Mouse (Mus musculus) heart, embryonic 12.5 days (tissue): ENCODE results near the gene Cmklr1. TPM values are rescaled to one million over a fixed set of nuclear protein-coding genes. Genes with fewer than 3 reads are reported as not detected.

Source experiments
- ATAC-seq: fragments of 200-750 bp; cut with Nextera tagmentation; 2 replicates; pipeline ENCODE4 v1.8.0; 2017; ENCODE audit warnings: moderate TSS enrichment, moderate library complexity; ENCODE audit not compliant: insufficient number of reproducible peaks, low FRiP score
- H3K27ac ChIP-seq: fragments of 300-500 bp; sonication (generic); 2 replicates; pipeline ENCODE4 v1.5.1; 2016; ENCODE audit warnings: mild to moderate bottlenecking, moderate library complexity; ENCODE audit not compliant: poor library complexity, severe bottlenecking
- H3K27me3 ChIP-seq: fragments of 300-500 bp; sonication (generic); replicated peaks from 2 replicates; pipeline ENCODE4 v1.6.1; 2016; ENCODE audit warnings: mild to moderate bottlenecking, moderate library complexity
- H3K36me3 ChIP-seq: fragments of 300-500 bp; sonication (generic); 2 replicates; pipeline ENCODE4 v1.6.1; 2016; ENCODE audit warnings: mild to moderate bottlenecking, moderate library complexity
- H3K4me1 ChIP-seq: fragments of 300-500 bp; sonication (generic); replicated peaks from 2 replicates; pipeline ENCODE4 v1.6.1; 2016; ENCODE audit warnings: mild to moderate bottlenecking
- H3K4me2 ChIP-seq: fragments of 300-500 bp; sonication (generic); 2 replicates; pipeline ENCODE4 v1.6.1; 2016; ENCODE audit warnings: mild to moderate bottlenecking, moderate library complexity
- H3K4me3 ChIP-seq: fragments of 300-500 bp; sonication (generic); 2 replicates; pipeline ENCODE4 v1.5.1; 2016; ENCODE audit warnings: mild to moderate bottlenecking
- H3K9ac ChIP-seq: fragments of 300-500 bp; sonication (generic); 2 replicates; pipeline ENCODE4 v1.6.1; 2016; ENCODE audit warnings: mild to moderate bottlenecking, moderate library complexity
- H3K9me3 ChIP-seq: fragments of 300-500 bp; sonication (generic); replicated peaks from 2 replicates; pipeline ENCODE4 v1.6.1; 2016; ENCODE audit warnings: mild to moderate bottlenecking, moderate library complexity
- WGBS: fragments of 180-500 bp; shearing (Covaris S2); methylation state at CpG from one replicate; pipeline ENCODE4 v1.1.7; 2016; 5-methylcytosine and 5-hydroxymethylcytosine counted together
- polyA plus RNA-seq: library from polyadenylated mRNA; unstranded; fragments of >200 nt; fragmentation: Nextera tagmentation; extraction: Ambion mirVana; gene quantifications from 2 replicates; pipeline ENCODE4 v1.2.1, GENCODE M21; 2016

The Cmklr1 gene
- polyA plus RNA-seq, 1 experiment from 2014 or later: 1.8 TPM

- Histone ChIP-seq H3K4me1 (no peaks in the 10 kb centered on the region), H3K27me3 (no peaks in the 10 kb centered on the region; the same call in 1 of the 2 replicates), H3K9me3 (peaks cover 6% of the 10 kb centered on the region), H3K36me3 (no peaks in the 10 kb centered on the region), H3K4me3 (no peak overlapping the region), H3K27ac (no peak overlapping the region), H3K9ac (no peak overlapping the region), H3K4me2 (no peak overlapping the region)
- ATAC-seq: no peak
- 73% methylated on average over 10 of the region's 10 CpGs for WGBS
Measured at GRCm38 (mm10) chr5:113565101-113565854, 84.9 kb downstream of the Cmklr1 start.

- Histone ChIP-seq H3K9ac (no peak overlapping the region), H3K4me2 (no peak overlapping the region), H3K27me3 (no peaks in the 10 kb centered on the region; the same call in 1 of the 2 replicates), H3K36me3 (no peaks in the 10 kb centered on the region), H3K27ac (no peak overlapping the region), H3K4me1 (0 out of 2 replicates have a peak, but pooled peaks cover 1% of the 10 kb centered on the region), H3K4me3 (no peak overlapping the region), H3K9me3 (0 out of 2 replicates have a peak, but pooled peaks cover under 1% of the 10 kb centered on the region)
- ATAC-seq: no peak
- 13% methylated on average over 4 of the region's 4 CpGs for WGBS
Measured at GRCm38 (mm10) chr5:113564463-113564862, 85.8 kb downstream of the Cmklr1 start.

Other genes starting within 250 kb of the Cmklr1 start
- 5.4 TPM in 2 replicates for gene Wscd2, start 160.1 kb downstream of the Cmklr1 start, polyA plus RNA-seq
- not detected in 2 replicates for gene 1700069L16Rik, start 74.3 kb upstream of the Cmklr1 start, polyA plus RNA-seq
- 6.1 and 6.9 TPM in 2 replicates for gene Ficd, start 85.4 kb upstream of the Cmklr1 start, polyA plus RNA-seq
- gene Sart3, start 122.1 kb upstream of the Cmklr1 start, polyA plus RNA-seq: 44.4 and 50.1 TPM in 2 replicates
- gene Iscu, start 122.3 kb upstream of the Cmklr1 start, polyA plus RNA-seq: 111 and 112 TPM in 2 replicates
- 13.0 and 13.4 TPM in 2 replicates for gene Tmem119, start 150.1 kb upstream of the Cmklr1 start, polyA plus RNA-seq
- gene Selplg, start 182.2 kb upstream of the Cmklr1 start, polyA plus RNA-seq: 0.51 and 0.72 TPM in 2 replicates